Mouse (Mus musculus) kidney, embryonic 16.5 days (tissue): ENCODE measurements at regions not wholly inside any gene's neighbourhood (a gene's known extent, or its start where the extent isn't known, plus 50 kb on each side); places are given as distances from the start of the nearest gene placed in this dataset.

Experiments used
- ATAC-seq: fragments of 200-750 bp; cut with Nextera tagmentation; 2 replicates; pipeline ENCODE4 v1.8.0; 2017; ENCODE audit warnings: moderate TSS enrichment; ENCODE audit not compliant: low FRiP score, low TSS enrichment
- H3K27ac ChIP-seq: fragments of 300-500 bp; sonication (generic); 2 replicates; pipeline ENCODE4 v1.5.1; 2014; ENCODE audit warnings: low read length
- H3K27me3 ChIP-seq: fragments of 300-500 bp; sonication (generic); 2 replicates; pipeline ENCODE4 v1.6.1; 2014; ENCODE audit warnings: low read length, control low read depth, mixed read lengths; ENCODE audit not compliant: insufficient read depth
- H3K36me3 ChIP-seq: fragments of 300-500 bp; sonication (generic); 2 replicates; pipeline ENCODE4 v1.6.1; 2014; ENCODE audit warnings: low read length, control low read depth, mixed read lengths; ENCODE audit not compliant: insufficient read depth
- H3K4me1 ChIP-seq: fragments of 300-500 bp; sonication (generic); 2 replicates; pipeline ENCODE4 v1.6.1; 2014; ENCODE audit warnings: low read length, control low read depth, mixed read lengths; ENCODE audit not compliant: insufficient read depth
- H3K4me2 ChIP-seq: fragments of 300-500 bp; sonication (generic); replicated peaks from 2 replicates; pipeline ENCODE4 v1.6.1; 2014; ENCODE audit warnings: low read depth, low read length
- H3K4me3 ChIP-seq: fragments of 300-500 bp; sonication (generic); 2 replicates; pipeline ENCODE4 v1.5.1; 2014; ENCODE audit warnings: mild to moderate bottlenecking, low read length
- H3K9ac ChIP-seq: fragments of 300-500 bp; sonication (generic); replicated peaks from 2 replicates; pipeline ENCODE4 v1.6.1; 2014; ENCODE audit warnings: low read length
- H3K9me3 ChIP-seq: fragments of 300-500 bp; sonication (generic); 2 replicates; pipeline ENCODE4 v1.6.1; 2016; ENCODE audit warnings: low read length, control low read depth
- WGBS: fragments of 180-500 bp; shearing (Covaris S2); extraction: QIAGEN DNeasy Blood & Tissue Kit; methylation state at CpG from one replicate; pipeline ENCODE4 v1.1.7; 2014; 5-methylcytosine and 5-hydroxymethylcytosine counted together

DNA sequence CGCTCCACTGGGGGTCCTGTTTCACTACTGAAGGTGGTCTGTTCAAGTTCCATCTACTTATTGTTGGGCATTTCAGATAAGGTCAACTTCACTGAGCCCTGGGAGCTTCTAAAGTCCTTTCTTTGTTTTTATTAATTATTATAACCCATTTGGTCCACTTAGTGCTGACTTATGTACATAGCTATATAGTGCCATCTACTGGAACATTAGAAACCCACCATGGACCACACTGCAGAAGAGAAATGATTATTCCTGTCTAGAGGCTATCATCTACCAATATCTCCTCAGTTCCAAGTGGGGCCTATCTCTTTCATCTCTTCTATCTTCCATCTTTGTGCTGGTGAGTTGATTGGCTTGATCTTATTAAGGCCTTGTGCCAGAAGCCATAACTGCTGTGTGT is 294.8 kb downstream of the Gm9008 start:
- no peaks in the 10 kb centered on the region for H3K27me3 ChIP-seq
- ATAC-seq = 0 out of 2 replicates have a peak, but pooled peaks have one; percentile 23
- no peak overlapping the region for H3K27ac ChIP-seq
- H3K36me3 ChIP-seq = no peaks in the 10 kb centered on the region
- H3K4me3 ChIP-seq = no peak overlapping the region
- no peaks in the 10 kb centered on the region for H3K9me3 ChIP-seq
- WGBS = 92% methylated on average over 1 of the region's 1 CpGs
- no peak overlapping the region for H3K4me2 ChIP-seq
- no peaks in the 10 kb centered on the region for H3K4me1 ChIP-seq
- H3K9ac ChIP-seq = no peak overlapping the region
